Mouse (Mus musculus) bone marrow, adult 2 months (tissue): ENCODE results near the gene Baz2b.

ENCODE experiments used
- CTCF ChIP-seq: fragments of 200-500 bp; IDR thresholded peaks from 2 replicates; pipeline ENCODE4 v1.5.1; 2011; ENCODE audit warnings: low read length, control low read depth; ENCODE audit not compliant: control insufficient read depth, insufficient read depth
- POLR2A ChIP-seq: fragments of 200-500 bp; IDR thresholded peaks from 2 replicates; pipeline ENCODE4 v1.6.1; 2011; ENCODE audit warnings: low read depth, mild to moderate bottlenecking, control low read depth, low read length, borderline replicate concordance; ENCODE audit not compliant: control insufficient read depth

- TF ChIP-seq POLR2A, result no peak
- no peak for TF ChIP-seq CTCF
Observed at GRCm38 (mm10) chr2:60041485-60042274, 168.0 kb downstream of the Baz2b start.
